Mouse (Mus musculus): ENCODE data around the gene Gm10974. TPM values are rescaled to one million over a fixed set of nuclear protein-coding genes. Genes with fewer than 3 reads are reported as not detected.

Gm10974 gene
- polyA plus RNA-seq, 1 experiment = not detected

- TF ChIP-seq POLR2A (IDR thresholded peaks at IDR 0.05; ENCODE audit: borderline replicate concordance, extremely low read depth, low read depth, low read length) (no peak), CTCF (IDR thresholded peaks at IDR 0.05; ENCODE audit: insufficient read depth, low read length) (peak; percentile 37)
- 70% methylated on average over 6 of the region's 6 CpGs for WGBS
- Histone ChIP-seq H3K4me3 (replicated peaks; ENCODE audit: extremely low read depth, low read depth, low read length) (no peak overlapping the region), H3K4me1 (ENCODE audit: control insufficient read depth, insufficient read depth, low read length) (no peaks in the 10 kb centered on the region)
- no peak for DNase-seq
These were observed 43.7 kb downstream of the Gm10974 start for GRCm38 (mm10) chr7:66409433-66409832.

- no peaks in the 10 kb centered on the region for H3K4me1 ChIP-seq (ENCODE audit: control insufficient read depth, insufficient read depth, low read length)
- TF ChIP-seq POLR2A (IDR thresholded peaks at IDR 0.05; ENCODE audit: borderline replicate concordance, extremely low read depth, low read depth, low read length) (no peak), CTCF (IDR thresholded peaks at IDR 0.05; ENCODE audit: insufficient read depth, low read length) (no peak)
- 84% methylated on average over 7 of the region's 7 CpGs for WGBS
- no peak for DNase-seq
- no peak overlapping the region for H3K4me3 ChIP-seq (replicated peaks; ENCODE audit: extremely low read depth, low read depth, low read length)
These were observed 47.4 kb downstream of the Gm10974 start for GRCm38 (mm10) chr7:66413093-66413492.

- TF ChIP-seq POLR2A (IDR thresholded peaks at IDR 0.05; ENCODE audit: borderline replicate concordance, extremely low read depth, low read depth, low read length) (no peak), CTCF (IDR thresholded peaks at IDR 0.05; ENCODE audit: insufficient read depth, low read length) (no peak)
- H3K4me3 ChIP-seq (replicated peaks; ENCODE audit: extremely low read depth, low read depth, low read length) = no peak overlapping the region
- no peaks in the 10 kb centered on the region for H3K4me1 ChIP-seq (ENCODE audit: control insufficient read depth, insufficient read depth, low read length)
- WGBS = 45% methylated on average over 4 of the region's 4 CpGs
- no peak for DNase-seq
These were observed 51.1 kb downstream of the Gm10974 start for GRCm38 (mm10) chr7:66416829-66417228.

- no peak for TF ChIP-seq CTCF (IDR thresholded peaks at IDR 0.05; ENCODE audit: insufficient read depth, low read length)
- TF ChIP-seq POLR2A (IDR thresholded peaks at IDR 0.05; ENCODE audit: borderline replicate concordance, extremely low read depth, low read depth, low read length) = no peak
- no peak overlapping the region for H3K4me3 ChIP-seq (replicated peaks; ENCODE audit: extremely low read depth, low read depth, low read length)
- WGBS = 54% methylated on average over 12 of the region's 12 CpGs
These were observed 53.3 kb downstream of the Gm10974 start for GRCm38 (mm10) chr7:66418981-66419380.

GRCm38 (mm10) chr7:66421903-66422302 lies 56.2 kb downstream of the Gm10974 start:
- DNase-seq = no peak
- H3K4me3 ChIP-seq (replicated peaks; ENCODE audit: extremely low read depth, low read depth, low read length) = no peak overlapping the region
- WGBS = 68% methylated on average over 8 of the region's 8 CpGs

More at GRCm38 (mm10) chr7:66418981-66419380, 53.3 kb downstream of the Gm10974 start:
- no peak for DNase-seq
- no peaks in the 10 kb centered on the region for H3K4me1 ChIP-seq (ENCODE audit: control insufficient read depth, insufficient read depth, low read length)

GRCm38 (mm10) chr7:66427053-66427436 lies 61.3 kb downstream of the Gm10974 start:
- no peak for TF ChIP-seq CTCF (IDR thresholded peaks at IDR 0.05; ENCODE audit: insufficient read depth, low read length)
- TF ChIP-seq POLR2A (IDR thresholded peaks at IDR 0.05; ENCODE audit: borderline replicate concordance, extremely low read depth, low read depth, low read length) = no peak
- DNase-seq = no peak
- Histone ChIP-seq H3K4me3 (replicated peaks; ENCODE audit: extremely low read depth, low read depth, low read length) (no peak overlapping the region), H3K4me1 (ENCODE audit: control insufficient read depth, insufficient read depth, low read length) (peaks cover 2% of the 10 kb centered on the region)
- WGBS = 3% methylated on average over 23 of the region's 23 CpGs

More at GRCm38 (mm10) chr7:66421903-66422302, 56.2 kb downstream of the Gm10974 start:
- TF ChIP-seq POLR2A (IDR thresholded peaks at IDR 0.05; ENCODE audit: borderline replicate concordance, extremely low read depth, low read depth, low read length) (no peak), CTCF (IDR thresholded peaks at IDR 0.05; ENCODE audit: insufficient read depth, low read length) (no peak)
- no peaks in the 10 kb centered on the region for H3K4me1 ChIP-seq (ENCODE audit: control insufficient read depth, insufficient read depth, low read length)

- Histone ChIP-seq H3K4me3 (replicated peaks; ENCODE audit: extremely low read depth, low read depth, low read length) (no peak within 1 kb of the TSS), H3K4me1 (ENCODE audit: control insufficient read depth, insufficient read depth, low read length) (peaks cover 2% of the 10 kb centered on the region)
- no peak for DNase-seq
- no peak for TF ChIP-seq CTCF (IDR thresholded peaks at IDR 0.05; ENCODE audit: insufficient read depth, low read length)
- no peak for TF ChIP-seq POLR2A (IDR thresholded peaks at IDR 0.05; ENCODE audit: borderline replicate concordance, extremely low read depth, low read depth, low read length)
- 0% methylated on average over 49 of the region's 56 CpGs for WGBS
These were observed 61.9 kb downstream of the Gm10974 start, which contains the start of gene Aldh1a3 for GRCm38 (mm10) chr7:66427437-66428161. Gene Aldh1a3, minus strand, starts transcription at chr7:66427517.

- WGBS = 36% methylated on average over 10 of the region's 10 CpGs
- no peak overlapping the region for H3K4me3 ChIP-seq (replicated peaks; ENCODE audit: extremely low read depth, low read depth, low read length)
- peak; percentile 57 for DNase-seq
- H3K4me1 ChIP-seq (ENCODE audit: control insufficient read depth, insufficient read depth, low read length) = no peaks in the 10 kb centered on the region
- TF ChIP-seq POLR2A (IDR thresholded peaks at IDR 0.05; ENCODE audit: borderline replicate concordance, extremely low read depth, low read depth, low read length) (no peak), CTCF (IDR thresholded peaks at IDR 0.05; ENCODE audit: insufficient read depth, low read length) (peak; percentile 96)
These were observed 68.8 kb downstream of the Gm10974 start for GRCm38 (mm10) chr7:66434453-66434935.

Other genes with a start within 250 kb of the Gm10974 start
- gene Lrrk1, start 22.4 kb downstream of the Gm10974 start, polyA plus RNA-seq (2012; rRNA removed) = 69.1 and 76.4 TPM in 2 replicates
- 0.41 and 0.53 TPM in 2 replicates for gene Aldh1a3, start 61.6 kb downstream of the Gm10974 start, polyA plus RNA-seq (2012; rRNA removed)

Measured in lung, adult 2 months (tissue).